Mouse (Mus musculus): Measurements from ENCODE around the gene Smim1. TPM values are rescaled to one million over a fixed set of nuclear protein-coding genes. Genes with fewer than 3 reads are reported as not detected.

The Smim1 gene
- total RNA-seq (2021), result 1 to 10 TPM; 4.0 to 6.3 TPM
- long read RNA-seq, experiment 1, partial matches to known transcripts, result 0 of 2 reads
- long read RNA-seq, experiment 1, other reads (novel, unspliced or antisense), result 0 of 2 reads
- long read RNA-seq, experiment 2, partial matches to known transcripts, result 0 of 1 reads
- long read RNA-seq, experiment 2, other reads (novel, unspliced or antisense), result 1 of 1 reads

DNA sequence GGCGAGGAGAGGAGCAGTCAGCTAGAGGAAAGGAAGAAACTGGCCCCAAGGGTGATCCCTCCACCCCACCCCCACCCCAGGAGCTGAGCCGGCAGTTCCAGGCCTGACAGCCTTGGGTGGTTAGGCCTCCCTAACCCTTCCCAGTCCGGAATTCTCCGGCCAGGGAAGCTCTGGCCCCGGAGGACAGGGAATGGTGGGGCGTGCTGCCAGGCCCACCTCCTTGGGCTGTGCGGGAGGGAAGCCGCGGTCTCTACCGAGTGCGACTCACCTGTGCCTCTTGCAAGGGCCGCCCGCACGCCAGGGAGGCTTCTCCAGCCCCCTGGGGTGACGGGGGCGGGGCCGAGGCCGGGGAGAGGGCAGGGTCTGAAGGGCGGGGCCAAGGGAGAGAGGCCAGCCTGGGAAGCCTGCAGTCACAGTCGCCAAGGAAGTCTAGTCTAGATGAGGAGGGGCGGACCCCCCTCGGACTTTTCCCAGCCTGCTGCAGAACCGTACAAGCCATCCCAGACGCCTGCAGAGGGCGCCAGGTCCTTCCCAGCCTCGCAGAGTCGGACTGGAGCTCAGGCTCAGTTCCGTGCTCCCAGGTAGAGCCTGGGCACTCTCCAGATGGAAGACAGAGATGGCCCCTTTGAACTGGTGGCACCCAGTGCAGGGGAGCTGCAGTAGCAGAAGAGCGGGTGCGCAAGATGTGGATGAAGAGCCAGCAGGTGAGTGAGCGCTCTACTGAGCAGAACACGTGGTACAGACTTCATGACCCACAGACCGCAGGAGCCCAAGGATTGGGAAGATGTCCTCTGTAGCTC is at the start of gene Smim1:
TSS of gene Smim1 (minus strand) at position 590 of the 800 bp plus-strand sequence.
- intact Hi-C loops (cut with DNase I; ENCODE audit: low total_unique reads), result no loop called here
- peak; percentile 81 for DNase-seq

DNA sequence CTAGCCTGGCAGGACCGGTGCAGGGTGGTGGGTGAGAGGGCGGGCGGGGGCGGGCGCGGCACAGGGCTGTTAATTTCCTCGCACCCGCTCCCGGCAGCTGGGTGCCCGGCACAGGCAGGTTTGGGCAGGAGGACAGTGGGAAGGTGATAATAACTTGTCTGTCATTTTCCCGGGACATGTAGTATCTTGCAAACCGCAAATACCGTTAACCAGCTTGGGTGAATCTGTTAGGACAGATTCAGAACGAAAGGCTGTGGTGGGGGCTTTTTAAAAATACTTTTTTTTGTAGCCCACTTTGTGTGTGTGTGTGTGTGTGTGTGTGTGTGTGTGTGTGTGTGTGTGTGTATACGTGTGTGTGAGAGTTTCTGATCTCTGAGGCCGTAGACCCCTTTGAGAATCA is 45.9 kb upstream of the Smim1 start:
- intact Hi-C loops (cut with DNase I; ENCODE audit: low total_unique reads), result no loop called here
- DNase-seq, result no peak

DNA sequence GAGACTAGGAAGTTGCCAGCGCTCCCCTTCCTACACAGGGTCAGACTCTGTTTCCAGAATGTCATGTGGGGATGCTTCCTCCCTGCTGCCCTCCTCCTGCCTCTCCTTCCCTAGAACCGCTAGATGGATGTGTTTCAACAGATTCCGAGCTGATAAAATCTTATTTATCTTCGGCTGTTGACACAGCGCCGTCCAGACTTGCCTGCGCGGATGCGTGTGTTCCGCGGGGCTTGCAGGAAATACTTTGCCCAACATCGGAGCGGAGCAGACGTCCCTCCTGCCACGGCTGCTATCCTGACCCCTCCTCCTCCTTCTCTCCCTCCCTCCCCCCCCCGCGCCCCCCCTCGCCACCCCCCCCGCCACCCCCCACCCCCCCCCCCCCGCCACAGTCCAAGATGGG is 45.5 kb upstream of the Smim1 start:
- intact Hi-C loops (cut with DNase I; ENCODE audit: low total_unique reads), result no loop called here
- DNase-seq, result no peak

DNA sequence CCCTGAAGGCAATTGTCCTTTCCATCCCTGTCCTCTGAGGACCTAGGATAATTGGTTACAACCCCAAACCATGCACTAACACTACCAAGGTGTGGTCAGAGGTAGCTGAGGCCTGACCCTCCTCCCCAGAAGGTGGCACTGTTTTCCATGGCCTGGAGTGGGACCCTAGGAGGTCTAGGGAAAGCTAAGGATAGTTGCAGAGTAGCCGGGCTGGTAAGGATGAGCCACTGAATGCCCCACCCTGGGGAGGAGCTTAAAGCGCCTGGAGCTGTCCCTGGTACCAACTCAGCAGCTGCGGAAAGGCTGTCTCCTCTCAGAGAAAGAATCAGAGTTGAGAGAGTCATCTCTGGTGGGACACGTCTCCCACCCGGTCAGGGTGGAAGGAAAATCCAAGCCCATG is 44.9 kb upstream of the Smim1 start:
- DNase-seq, result no peak
- intact Hi-C loops (cut with DNase I; ENCODE audit: low total_unique reads), result no loop called here

DNA sequence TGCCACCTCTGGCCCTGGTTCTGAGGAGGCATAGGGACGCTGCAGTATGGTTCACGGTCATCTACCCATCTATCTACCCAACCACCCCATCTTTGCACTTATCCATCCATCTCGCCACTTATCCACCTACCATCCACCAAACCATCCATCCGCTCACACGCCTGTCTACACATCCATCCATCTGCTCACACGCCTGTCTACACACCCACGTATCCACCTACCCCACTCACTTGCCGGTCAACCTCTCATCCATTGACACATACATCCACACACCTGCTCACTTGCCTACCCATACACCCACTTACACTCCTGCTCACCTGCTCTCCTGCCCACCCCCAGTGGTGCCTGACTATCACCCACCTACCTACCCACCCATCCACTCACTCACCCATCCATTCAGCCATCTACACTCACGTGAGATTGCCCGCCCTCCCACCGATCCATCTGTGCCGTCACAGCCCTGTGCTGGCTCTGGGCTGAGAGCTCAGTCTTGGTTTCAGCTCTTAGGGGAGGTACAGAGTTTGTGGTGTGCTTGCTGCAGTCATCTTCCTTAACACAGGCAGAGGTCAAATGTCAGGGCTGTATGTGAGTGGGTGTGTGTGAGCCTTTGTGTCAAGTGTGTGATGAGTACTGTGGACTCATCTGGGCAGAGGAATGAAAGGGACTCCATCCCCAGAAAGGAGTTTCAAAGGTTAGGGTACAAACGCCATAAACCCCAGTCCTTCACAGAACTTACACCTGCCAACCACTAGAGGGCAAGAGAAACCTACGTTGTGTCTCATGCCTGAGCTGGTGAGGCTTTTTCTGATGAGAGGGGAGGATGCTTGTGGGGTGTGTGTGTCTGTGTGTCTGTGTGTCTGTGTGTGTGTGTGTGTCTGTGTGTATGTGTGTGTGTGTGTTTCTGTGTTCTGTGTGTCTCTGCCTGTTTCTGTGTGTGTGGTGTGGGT is 39.1 kb upstream of the Smim1 start:
- intact Hi-C loops (cut with DNase I; ENCODE audit: low total_unique reads), result loop anchor here (5.0 to 10.0 kb wide), 2 partner anchors 142 to 210 kb away; no protein-coding TSS in a partner anchor
- DNase-seq, result no peak

DNA sequence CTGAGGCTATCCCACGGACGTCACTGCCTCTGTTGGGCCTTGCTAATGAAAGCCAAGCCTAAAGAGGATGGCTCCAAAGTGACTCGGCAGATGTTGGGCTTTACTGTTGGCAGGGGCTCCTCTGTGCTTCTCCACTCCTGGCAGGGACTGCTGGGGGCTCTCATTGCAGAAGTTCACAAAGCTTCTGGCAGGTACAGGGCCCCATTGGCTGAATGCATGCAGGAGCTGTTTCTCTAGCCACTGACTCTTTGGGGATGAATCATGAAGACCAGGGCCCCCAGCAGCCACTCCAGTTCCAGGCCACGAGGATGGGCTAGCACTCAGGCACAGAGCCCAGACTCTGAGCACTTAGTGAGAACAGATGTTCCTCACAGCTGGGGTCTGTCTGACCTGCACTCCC is 31.7 kb upstream of the Smim1 start:
- DNase-seq, result peak; percentile 31
- intact Hi-C loops (cut with DNase I; ENCODE audit: low total_unique reads), result no loop called here

DNA sequence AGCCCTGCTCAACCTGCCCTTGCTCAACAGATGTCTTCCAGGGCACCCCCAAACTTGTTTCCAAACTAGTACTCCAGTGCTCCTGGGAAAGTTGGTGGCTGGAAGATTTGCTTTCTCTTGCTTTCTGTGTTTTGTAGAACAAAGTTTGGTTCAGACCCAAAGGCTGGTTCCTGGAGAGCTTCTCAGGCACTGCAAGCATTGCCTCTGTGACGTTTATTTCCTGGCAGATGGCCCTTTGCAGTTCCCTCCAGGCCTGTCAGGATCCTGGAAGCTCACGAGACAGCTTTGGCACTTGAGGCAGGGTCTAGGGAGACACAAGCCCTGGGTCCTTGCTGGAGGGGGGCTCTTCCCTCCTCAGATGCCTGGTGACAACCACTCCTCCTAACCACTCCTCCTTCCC is 30.6 kb upstream of the Smim1 start:
- no peak for DNase-seq
- intact Hi-C loops (cut with DNase I; ENCODE audit: low total_unique reads), result no loop called here

DNA sequence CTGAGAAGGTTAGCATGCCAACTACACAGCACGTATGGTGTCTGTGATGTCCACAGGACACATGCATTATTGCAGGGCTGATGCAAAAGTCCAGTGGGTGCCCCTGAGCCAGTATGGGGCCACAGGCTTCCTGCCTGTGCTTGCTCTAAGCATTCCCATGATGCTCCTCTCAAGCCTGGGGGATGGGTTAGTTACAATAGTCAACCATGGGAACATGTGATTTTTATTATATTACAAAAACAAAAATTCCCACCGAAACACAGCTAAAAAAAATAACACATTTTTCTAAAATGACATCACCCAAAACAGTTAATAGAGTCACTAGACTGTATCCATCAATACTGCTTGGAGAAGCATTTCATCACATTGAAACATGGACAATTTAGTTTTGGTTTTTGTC is 30.0 kb upstream of the Smim1 start:
- intact Hi-C loops (cut with DNase I; ENCODE audit: low total_unique reads), result no loop called here

DNA sequence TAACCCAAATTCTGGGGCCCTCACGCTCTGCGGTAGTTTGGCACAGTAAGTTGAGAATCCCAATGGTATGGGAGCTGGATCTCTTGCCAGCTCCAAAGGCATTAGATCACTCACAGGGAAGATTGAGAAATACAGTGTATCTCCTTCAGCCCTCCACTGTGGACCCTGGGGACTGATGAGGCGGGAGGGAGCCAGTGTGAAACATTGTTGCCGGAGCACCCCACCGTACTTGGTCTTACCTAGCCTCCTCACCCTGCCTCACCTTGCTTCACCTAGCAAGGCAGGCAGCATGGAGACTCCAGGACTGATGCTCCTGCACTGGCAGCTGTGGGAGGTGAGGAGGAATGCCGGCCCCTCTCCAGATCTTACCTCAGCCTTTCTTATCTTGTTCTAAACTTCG is 29.5 kb upstream of the Smim1 start:
- intact Hi-C loops (cut with DNase I; ENCODE audit: low total_unique reads), result no loop called here
- DNase-seq, result no peak

More for the DNA sequence above, 30.0 kb upstream of the Smim1 start:
- DNase-seq, result no peak

DNA sequence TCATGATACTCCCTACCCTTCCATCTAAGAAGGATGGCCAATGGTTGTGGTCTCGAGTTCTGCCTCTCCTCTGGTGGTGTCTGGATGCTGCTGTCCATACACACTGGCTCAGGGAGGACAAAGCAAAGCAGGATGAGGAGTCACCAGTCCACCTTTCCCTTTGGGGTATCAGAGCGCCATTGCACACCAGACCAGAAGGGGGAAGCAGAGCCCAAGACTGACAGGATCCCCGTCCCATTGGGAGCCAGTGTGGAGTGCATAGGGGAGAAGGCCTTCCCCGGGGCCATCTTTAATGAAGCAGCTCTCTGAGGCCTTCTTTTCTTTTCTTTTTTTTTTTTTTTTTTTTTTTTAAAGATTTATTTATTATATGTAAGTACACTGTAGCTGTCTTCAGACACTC is 27.0 kb upstream of the Smim1 start:
- intact Hi-C loops (cut with DNase I; ENCODE audit: low total_unique reads), result no loop called here
- no peak for DNase-seq

DNA sequence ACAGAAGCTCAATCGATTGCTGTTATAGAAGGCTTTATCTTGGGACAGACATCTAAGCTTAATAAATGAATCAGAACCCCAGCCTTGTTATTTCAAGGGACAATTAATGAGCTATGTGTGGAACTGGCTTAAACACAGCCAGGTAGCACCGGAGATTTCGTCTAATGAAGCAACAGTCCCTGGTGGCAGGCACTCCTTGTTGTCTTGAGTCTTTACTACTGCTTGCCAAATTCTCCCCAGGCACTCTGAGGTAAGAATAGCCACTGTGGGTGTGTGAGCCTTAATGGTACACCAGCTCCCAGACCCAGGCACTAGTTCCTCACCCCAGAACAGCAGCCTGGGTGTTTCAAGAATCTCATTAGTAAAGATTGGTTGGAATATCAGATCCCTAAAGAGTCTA is 25.4 kb upstream of the Smim1 start:
- no peak for DNase-seq
- intact Hi-C loops (cut with DNase I; ENCODE audit: low total_unique reads), result no loop called here

DNA sequence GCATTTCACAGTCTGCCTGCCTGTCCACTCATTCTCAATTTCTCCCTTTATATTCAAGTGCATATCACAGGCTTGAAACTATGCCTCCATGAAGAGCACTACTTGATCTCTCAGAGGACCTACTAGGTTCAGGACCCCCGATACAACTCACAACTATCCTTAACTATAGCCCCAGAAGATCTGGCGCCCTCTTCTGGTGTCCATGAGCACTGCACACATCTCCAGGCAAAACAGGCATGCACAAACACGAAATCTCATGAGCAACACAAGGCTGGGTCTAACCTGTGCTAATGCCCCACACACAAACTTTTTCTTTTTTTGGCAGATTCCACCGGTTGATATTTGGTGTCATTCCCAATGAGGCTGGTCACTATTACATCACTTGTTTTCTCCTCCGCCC is 19.8 kb upstream of the Smim1 start:
- DNase-seq, result no peak
- intact Hi-C loops (cut with DNase I; ENCODE audit: low total_unique reads), result no loop called here

DNA sequence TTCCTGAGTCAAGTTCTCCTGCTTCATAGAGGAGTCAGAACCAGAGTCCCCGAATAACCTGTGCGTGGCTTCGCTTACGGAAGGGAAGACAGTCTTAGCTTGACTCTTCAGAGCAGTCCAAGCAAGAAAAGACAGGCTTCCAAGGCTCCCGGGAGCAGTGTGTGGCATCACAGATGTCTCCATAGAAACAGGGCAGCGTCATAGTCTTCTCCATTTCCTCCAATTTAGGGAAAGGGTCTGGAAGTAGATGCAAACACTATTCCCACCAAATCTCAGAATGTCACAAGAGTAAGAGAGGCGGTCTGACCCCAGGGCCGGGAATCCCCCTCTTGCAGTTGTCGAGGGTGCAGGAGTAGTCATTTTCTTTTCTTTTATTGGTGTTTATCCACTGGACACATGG is 16.5 kb upstream of the Smim1 start, which contains the start of gene Ccdc27:
TSS of gene Ccdc27 (minus strand) at position 101 of the 400 bp plus-strand sequence.
- DNase-seq, result no peak
- intact Hi-C loops (cut with DNase I; ENCODE audit: low total_unique reads), result no loop called here

DNA sequence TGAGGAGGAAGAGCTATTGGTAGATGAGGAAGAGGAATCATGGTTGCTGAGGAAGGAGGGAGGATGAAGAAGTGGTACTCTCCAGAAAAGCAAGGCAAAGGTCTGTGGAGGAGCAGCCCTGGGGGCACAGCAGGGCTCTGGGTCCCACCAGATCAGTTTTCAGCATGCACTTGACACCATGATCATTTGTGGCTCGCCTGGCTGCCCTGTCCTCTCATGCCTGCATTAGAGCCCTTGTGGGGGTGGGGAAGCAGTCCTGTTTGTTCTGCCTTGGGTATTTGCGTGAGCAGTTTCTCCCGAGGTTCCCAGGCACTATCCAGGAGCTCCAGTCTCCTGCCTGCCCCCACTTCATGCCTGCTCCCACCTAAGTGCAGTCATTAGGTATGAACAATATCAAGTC is 11.1 kb upstream of the Smim1 start:
- no peak for DNase-seq
- intact Hi-C loops (cut with DNase I; ENCODE audit: low total_unique reads), result no loop called here

DNA sequence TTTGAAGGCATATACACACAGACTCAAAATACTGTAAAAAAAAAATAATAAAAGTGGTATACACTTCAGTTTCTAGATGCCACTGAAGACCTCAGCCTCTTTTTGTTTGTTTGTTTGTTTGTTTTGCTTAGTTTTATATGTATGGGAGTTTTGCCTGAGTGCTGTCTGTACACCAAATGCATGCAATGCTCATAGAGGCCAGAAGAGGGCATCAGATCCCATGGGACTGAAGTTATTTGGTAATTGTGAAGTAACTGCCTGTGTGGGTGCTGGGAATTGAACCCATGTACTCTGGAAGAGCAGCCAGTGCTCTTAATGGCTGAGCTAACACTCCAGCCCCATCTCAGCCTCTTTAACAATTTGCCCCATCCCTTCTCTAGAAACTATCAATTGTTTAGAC is 2.6 kb upstream of the Smim1 start:
- DNase-seq, result no peak
- intact Hi-C loops (cut with DNase I; ENCODE audit: low total_unique reads), result no loop called here

DNA sequence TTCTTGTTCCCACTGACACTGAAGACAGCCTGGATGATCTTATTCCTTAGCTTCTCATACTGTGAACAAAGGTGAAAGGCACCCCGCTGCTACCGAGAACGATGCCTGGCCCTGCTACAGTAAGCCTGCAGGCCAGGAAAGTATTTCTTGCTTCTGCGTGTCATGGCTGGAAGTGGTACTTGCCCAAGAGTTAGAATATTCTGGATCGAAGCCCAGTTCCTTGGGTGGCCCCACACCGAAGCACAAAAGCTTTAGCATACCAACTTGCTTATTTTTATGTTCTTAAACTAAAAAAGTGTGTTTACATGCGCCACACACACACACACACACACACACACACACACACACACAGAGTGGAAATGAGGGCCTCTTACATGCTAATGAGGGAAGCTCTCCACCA is 2.0 kb upstream of the Smim1 start:
- no peak for DNase-seq
- intact Hi-C loops (cut with DNase I; ENCODE audit: low total_unique reads), result no loop called here

DNA sequence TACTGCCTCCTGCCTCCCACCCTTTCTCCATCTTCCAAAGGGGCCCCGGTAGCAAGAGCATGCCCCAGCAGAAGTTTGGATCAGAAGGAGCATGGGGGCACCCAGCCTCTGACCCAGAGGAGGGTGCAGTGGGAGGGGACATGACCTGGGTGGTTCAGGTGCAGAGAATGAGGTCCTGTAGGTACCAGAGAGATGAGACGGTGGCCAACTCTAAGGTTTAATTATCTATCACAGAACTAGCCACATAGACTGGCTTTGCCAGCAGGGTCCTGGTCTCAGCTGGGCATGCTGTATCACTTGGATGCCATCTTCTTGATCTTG is 371 bp upstream of the Smim1 start:
- no peak for DNase-seq
- intact Hi-C loops (cut with DNase I; ENCODE audit: low total_unique reads), result no loop called here

DNA sequence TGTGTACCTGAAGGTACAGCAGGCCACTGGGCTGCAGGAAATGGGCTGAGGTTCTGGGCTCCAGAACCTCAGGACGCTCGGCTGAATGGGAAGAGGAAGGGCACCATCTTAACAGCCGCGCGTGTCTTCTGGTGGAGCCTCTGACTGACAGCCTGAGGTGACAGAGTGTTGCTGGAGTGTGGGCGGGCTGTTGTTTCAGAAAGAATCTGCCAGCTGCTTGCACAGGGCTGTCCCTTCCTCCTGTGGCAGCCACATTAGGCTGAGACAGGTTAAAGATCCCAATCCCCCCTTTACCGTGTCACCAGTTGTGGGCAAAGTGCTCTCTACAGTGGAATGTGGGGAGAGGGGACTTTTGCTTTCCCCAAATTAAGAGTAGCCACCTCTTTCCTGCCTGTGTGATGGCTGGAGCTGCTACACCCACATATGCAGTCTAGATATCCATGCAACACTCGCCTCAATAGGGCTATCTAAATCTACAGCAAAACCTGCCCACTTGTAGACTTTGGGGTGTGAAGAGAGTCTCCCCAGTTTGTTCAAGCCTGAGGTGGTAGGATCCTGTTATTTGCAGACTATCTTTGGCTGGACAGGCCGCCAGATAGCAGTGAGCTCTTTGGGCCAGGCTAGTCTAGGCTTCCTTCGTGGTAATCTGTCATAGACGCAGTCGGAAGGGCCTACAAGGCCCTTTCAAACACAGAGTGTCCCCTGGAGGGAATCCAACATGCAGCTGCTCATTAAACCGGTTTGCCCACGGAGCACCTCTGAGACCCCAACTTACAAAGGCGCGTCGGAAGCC is 1.1 kb downstream of the Smim1 start:
- intact Hi-C loops (cut with DNase I; ENCODE audit: low total_unique reads), result no loop called here
- DNase-seq, result no peak

DNA sequence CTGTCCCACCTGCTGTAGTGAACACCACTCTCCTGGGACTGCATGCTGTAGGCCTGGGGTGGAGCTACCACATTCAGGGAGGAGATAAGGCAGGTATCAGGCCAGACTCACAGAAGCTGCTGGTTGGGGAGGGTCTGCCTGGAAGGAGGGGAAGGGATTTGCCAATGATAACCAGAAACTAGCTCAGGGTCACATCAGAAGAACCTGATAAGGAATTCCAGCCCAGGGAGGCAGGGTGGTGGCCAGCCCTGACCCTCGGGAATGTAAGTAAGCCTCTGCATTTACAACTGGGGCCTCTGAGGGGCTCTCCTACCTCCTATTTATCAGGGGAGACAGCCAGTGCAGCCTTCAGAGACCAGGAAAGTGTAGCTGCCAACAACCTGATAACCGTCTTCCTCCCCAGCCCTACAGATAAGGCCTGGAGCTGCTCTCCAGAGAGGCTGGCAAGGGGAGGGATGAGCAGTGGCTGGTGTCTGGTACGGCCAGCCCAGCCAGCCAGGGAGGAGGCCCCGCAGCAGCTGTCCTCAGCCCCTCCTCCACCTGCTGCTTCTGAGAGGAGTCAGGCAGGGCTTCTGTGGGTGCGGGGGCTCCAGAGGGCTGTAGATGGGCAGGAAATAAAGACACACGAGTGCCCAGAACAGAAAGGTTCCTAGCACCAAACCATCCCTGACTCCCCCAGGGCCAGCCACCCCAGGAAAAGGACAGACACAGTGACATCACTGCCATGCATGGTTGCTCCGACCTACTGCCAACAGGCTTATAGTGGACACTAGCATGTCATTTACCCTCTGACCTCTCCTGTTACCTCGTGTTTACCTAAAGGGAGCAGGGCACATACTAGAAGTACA is 2.1 kb downstream of the Smim1 start:
- DNase-seq, result no peak
- intact Hi-C loops (cut with DNase I; ENCODE audit: low total_unique reads), result no loop called here
